Mouse (Mus musculus): ENCODE results near the gene Fkbp15.

GRCm38 (mm10) chr4:62250896-62251544, 109.3 kb downstream of the Fkbp15 start:
- peak; percentile 26; the same call in 1 of the 2 replicates for TF ChIP-seq CTCF (IDR thresholded peaks at IDR 0.05; ENCODE audit: low read depth, low read length)
- TF ChIP-seq POLR2A (IDR thresholded peaks at IDR 0.05; ENCODE audit: extremely low read depth, insufficient read depth, low read length) = no peak
